Mouse (Mus musculus): ENCODE data around the gene Arhgap25. TPM values are rescaled to one million over a fixed set of nuclear protein-coding genes. Genes with fewer than 3 reads are reported as not detected.

The Arhgap25 gene
- polyA plus RNA-seq (2014; fragmentation: Illumina TruSeq; extraction: RNeasy Lipid Tissue Mini Kit (QIAGEN cat#74804); ENCODE audit: low read depth, low replicate concordance) = 0.07 TPM

DNA sequence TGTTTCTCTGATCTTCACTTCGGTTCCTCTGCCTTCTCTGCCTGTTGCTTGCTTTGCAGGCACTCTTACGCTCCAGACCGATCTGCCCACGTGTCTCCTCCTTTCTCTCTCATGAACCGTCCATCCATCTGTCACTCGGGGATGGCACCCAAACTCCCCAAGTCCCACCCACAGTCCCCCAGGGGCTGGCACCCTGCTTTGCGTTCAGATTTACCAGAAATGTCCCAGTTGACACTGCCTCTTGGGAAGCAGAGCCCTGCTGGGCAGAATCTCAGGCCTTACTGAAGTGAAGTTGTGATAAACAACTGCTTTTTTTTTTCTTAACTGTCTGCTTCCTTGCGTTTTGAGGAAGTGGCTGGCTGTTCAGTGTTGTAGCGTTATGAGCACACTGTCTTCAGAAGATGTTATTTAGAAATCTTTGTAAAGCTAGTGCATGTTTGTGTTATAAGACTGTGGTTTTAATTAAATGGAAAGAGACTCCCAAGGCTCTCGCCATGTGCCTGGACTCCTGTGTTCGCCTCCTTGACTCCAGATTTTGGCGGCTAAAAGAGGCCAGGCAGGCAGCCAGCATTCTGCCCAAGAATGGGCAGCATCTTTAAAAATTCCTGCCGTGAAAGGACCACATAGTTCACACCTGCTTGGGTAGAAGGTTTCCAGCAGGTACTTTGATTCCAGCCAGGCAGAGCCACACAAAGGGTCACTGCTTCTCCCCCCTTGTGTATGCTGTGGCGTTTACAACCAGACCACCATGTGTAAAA lies at the start of gene Arhgap25:
Gene Arhgap25, minus strand, starts transcription at position 307 of the 758 bp plus-strand sequence.

GRCm38 (mm10) chr6:87428487-87429044 lies 104.5 kb downstream of the Arhgap25 start, which contains the start of gene Bmp10:
Gene Bmp10, plus strand, starts transcription at chr6:87428994.

Other genes with a start within 250 kb of the Arhgap25 start
- 2.2 TPM for gene Antxr1, start 197.4 kb downstream of the Arhgap25 start, polyA plus RNA-seq (2014; fragmentation: Illumina TruSeq; extraction: RNeasy Lipid Tissue Mini Kit (QIAGEN cat#74804); ENCODE audit: low read depth, low replicate concordance)
- gene Gkn1, start 182.3 kb downstream of the Arhgap25 start, polyA plus RNA-seq (2014; fragmentation: Illumina TruSeq; extraction: RNeasy Lipid Tissue Mini Kit (QIAGEN cat#74804); ENCODE audit: low read depth, low replicate concordance) = not detected
- gene Gkn2, start 159.9 kb downstream of the Arhgap25 start, polyA plus RNA-seq (2014; fragmentation: Illumina TruSeq; extraction: RNeasy Lipid Tissue Mini Kit (QIAGEN cat#74804); ENCODE audit: low read depth, low replicate concordance) = 0.29 TPM
- not detected for gene Gkn3, start 144.3 kb downstream of the Arhgap25 start, polyA plus RNA-seq (2014; fragmentation: Illumina TruSeq; extraction: RNeasy Lipid Tissue Mini Kit (QIAGEN cat#74804); ENCODE audit: low read depth, low replicate concordance)
- gene Bmp10, start 104.3 kb downstream of the Arhgap25 start, polyA plus RNA-seq (2014; fragmentation: Illumina TruSeq; extraction: RNeasy Lipid Tissue Mini Kit (QIAGEN cat#74804); ENCODE audit: low read depth, low replicate concordance) = not detected
- gene Prokr1, start 57.5 kb upstream of the Arhgap25 start, polyA plus RNA-seq (2014; fragmentation: Illumina TruSeq; extraction: RNeasy Lipid Tissue Mini Kit (QIAGEN cat#74804); ENCODE audit: low read depth, low replicate concordance) = 1.1 TPM
- gene Aplf, start 138.9 kb upstream of the Arhgap25 start, polyA plus RNA-seq (2014; fragmentation: Illumina TruSeq; extraction: RNeasy Lipid Tissue Mini Kit (QIAGEN cat#74804); ENCODE audit: low read depth, low replicate concordance) = 7.6 TPM
- 0.08 TPM for gene Efcc1, start 197.6 kb upstream of the Arhgap25 start, polyA plus RNA-seq (2014; fragmentation: Illumina TruSeq; extraction: RNeasy Lipid Tissue Mini Kit (QIAGEN cat#74804); ENCODE audit: low read depth, low replicate concordance)
- gene Gp9, start 244.8 kb upstream of the Arhgap25 start, polyA plus RNA-seq (2014; fragmentation: Illumina TruSeq; extraction: RNeasy Lipid Tissue Mini Kit (QIAGEN cat#74804); ENCODE audit: low read depth, low replicate concordance) = not detected

Data from testis, adult 10 weeks (tissue).